Mouse (Mus musculus): ENCODE measurements at regions not wholly inside any gene's neighbourhood (a gene's known extent, or its start where the extent isn't known, plus 50 kb on each side); places are given as distances from the start of the nearest gene placed in this dataset.

GRCm38 (mm10) chr2:161339327-161340001, 230.6 kb upstream of the Chd6 start:
- DNase-seq: no peak

GRCm38 (mm10) chr2:161338953-161339326, 230.1 kb upstream of the Chd6 start:
- DNase-seq: peak in 1 of 2 experiments; percentile 13

- DNase-seq: peak; percentile 22 to 41
Observed at GRCm38 (mm10) chr2:161332653-161333052, 223.8 kb upstream of the Chd6 start.

- no peak for DNase-seq
Observed at GRCm38 (mm10) chr2:161331850-161332365, 223.0 kb upstream of the Chd6 start.

GRCm38 (mm10) chr2:161302796-161303195, 193.9 kb upstream of the Chd6 start:
- no peak for DNase-seq

- no peak for DNase-seq
Observed at GRCm38 (mm10) chr2:161268861-161269413, 160.1 kb upstream of the Chd6 start.

GRCm38 (mm10) chr2:161266476-161266875, 157.6 kb upstream of the Chd6 start:
- DNase-seq: no peak

- DNase-seq: no peak
Observed at GRCm38 (mm10) chr2:161265211-161265610, 156.3 kb upstream of the Chd6 start.

GRCm38 (mm10) chr2:161252761-161253160, 143.9 kb upstream of the Chd6 start:
- no peak for DNase-seq

GRCm38 (mm10) chr2:161241665-161242064, 132.8 kb upstream of the Chd6 start:
- DNase-seq: no peak

- no peak for DNase-seq
Observed at GRCm38 (mm10) chr2:161237280-161237819, 128.5 kb upstream of the Chd6 start.

GRCm38 (mm10) chr2:161233155-161233741, 124.4 kb upstream of the Chd6 start:
- DNase-seq: no peak

GRCm38 (mm10) chr2:161231405-161231804, 122.5 kb upstream of the Chd6 start:
- no peak for DNase-seq

GRCm38 (mm10) chr2:161215736-161216135, 106.9 kb upstream of the Chd6 start:
- DNase-seq: peak in 1 of 2 experiments; percentile 5

GRCm38 (mm10) chr2:161214681-161215458, 106.0 kb upstream of the Chd6 start:
- DNase-seq: peak; percentile 82 to 88

- no peak for DNase-seq
Observed at GRCm38 (mm10) chr2:161212322-161212882, 103.5 kb upstream of the Chd6 start.

GRCm38 (mm10) chr2:161196713-161197372, 88.0 kb upstream of the Chd6 start:
- DNase-seq: no peak

GRCm38 (mm10) chr2:161187516-161187915, 78.6 kb upstream of the Chd6 start:
- no peak for DNase-seq

GRCm38 (mm10) chr2:161185122-161185521, 76.2 kb upstream of the Chd6 start:
- DNase-seq: no peak

- peak; percentile 79 to 82 for DNase-seq
Observed at GRCm38 (mm10) chr2:161177355-161178021, 68.6 kb upstream of the Chd6 start.

GRCm38 (mm10) chr2:161166681-161167080, 57.8 kb upstream of the Chd6 start:
- no peak for DNase-seq

- DNase-seq: no peak
Observed at GRCm38 (mm10) chr2:161165495-161165894, 56.6 kb upstream of the Chd6 start.
